Mouse (Mus musculus) large intestine, adult 2 months (tissue): ENCODE results near the gene Atp2a2. TPM values are rescaled to one million over a fixed set of nuclear protein-coding genes. Genes with fewer than 3 reads are reported as not detected.

ENCODE experiments used
- DNase-seq: peaks from one replicate; pipeline ENCODE4 v3.0.0-alpha.2; 2012; ENCODE audit warnings: low read depth, low spot score
- WGBS: fragments of 180-500 bp; shearing (Covaris S2); methylation state at CpG from one replicate; pipeline ENCODE4 v1.1.7; 2018; 5-methylcytosine and 5-hydroxymethylcytosine counted together
- polyA plus RNA-seq: library from polyadenylated mRNA; depleted of rRNA; stranded (reverse); fragments of >200 nt; gene quantifications from 2 replicates; pipeline ENCODE4 v1.2.3, GENCODE M21; 2012; rRNA removed

The Atp2a2 gene
- polyA plus RNA-seq, 1 experiment: 78.0 TPM

GRCm38 (mm10) chr5:122425550-122425949 lies 76.5 kb downstream of the Atp2a2 start:
- DNase-seq: no peak
- 44% methylated on average over 2 of the region's 2 CpGs for WGBS

GRCm38 (mm10) chr5:122423083-122423482 lies 78.9 kb downstream of the Atp2a2 start:
- WGBS: 11% methylated on average over 15 of the region's 15 CpGs
- no peak for DNase-seq

DNA sequence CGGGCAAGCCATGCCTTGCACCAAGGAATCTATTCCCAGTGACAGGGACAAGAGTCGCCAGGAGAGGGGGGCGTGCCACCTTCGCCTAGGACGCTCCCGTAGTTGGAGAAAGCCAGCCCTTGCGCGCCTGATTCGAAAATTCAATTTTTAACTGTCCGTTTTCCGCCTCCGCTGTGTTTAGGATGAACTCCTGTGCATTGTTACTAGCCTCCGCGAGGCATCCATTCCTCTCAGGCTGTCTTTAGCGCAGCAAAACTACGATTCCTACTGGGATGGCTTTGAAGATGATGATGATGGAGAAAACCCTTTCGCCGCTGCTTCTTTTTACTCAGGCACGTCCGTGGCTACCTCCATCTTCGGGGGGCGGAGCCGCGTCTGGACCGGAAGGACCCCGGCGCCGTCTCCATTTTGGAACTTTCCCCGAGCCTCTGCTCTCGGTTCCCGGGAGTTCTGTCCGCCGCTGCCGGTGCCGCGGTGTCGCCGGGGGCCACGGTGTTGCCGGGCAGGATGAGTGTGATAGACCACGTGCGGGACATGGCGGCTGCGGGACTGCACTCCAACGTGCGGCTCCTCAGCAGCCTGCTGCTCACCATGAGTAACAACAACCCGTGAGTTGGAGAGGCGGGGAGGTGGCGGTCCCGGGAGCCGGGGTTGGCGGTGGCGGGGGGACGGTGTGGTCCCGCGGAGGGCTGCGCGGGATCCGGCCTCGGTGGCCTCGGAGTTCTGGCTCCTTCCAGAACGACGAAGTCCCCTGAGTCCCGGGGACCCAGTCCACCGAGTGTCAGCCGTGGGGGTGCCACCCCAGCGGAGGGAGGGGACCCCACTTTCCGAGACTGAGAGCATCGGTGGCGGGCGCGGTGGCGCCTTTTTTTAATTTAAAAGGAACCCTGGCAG lies 79.7 kb downstream of the Atp2a2 start:
- DNase-seq: peak; percentile 70
- under 1% methylated on average over 73 of the region's 73 CpGs for WGBS

- WGBS: 8% methylated on average over 17 of the region's 17 CpGs
- no peak for DNase-seq
Measured at GRCm38 (mm10) chr5:122421271-122422068, 80.6 kb downstream of the Atp2a2 start, which contains the start of gene Anapc7. Gene Anapc7 (plus strand): TSS chr5:122421693.

- peak; percentile 54 for DNase-seq
- 30% methylated on average over 4 of the region's 4 CpGs for WGBS
Measured at GRCm38 (mm10) chr5:122420676-122421075, 81.3 kb downstream of the Atp2a2 start.

DNA sequence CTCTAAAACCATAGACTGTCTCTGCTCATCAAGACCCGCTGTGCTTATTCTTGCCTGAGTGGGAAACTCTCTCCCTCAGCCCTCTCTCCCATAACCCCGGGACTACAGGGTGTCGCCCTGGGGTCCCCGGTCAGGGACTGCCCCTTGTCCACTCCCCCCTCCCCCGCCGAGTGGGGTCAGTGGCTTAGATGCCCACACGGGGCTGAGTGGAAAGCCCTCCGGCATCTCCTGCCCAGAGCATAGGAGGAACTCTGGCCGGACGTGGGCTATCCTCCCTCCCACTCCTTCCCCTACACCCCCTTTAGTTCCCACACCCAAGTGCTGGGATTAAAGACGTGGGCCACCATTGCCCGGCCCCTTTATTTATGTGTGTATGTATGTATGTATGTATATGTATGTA lies 86.6 kb downstream of the Atp2a2 start:
- no peak for DNase-seq
- 85% methylated on average over 12 of the region's 12 CpGs for WGBS

DNA sequence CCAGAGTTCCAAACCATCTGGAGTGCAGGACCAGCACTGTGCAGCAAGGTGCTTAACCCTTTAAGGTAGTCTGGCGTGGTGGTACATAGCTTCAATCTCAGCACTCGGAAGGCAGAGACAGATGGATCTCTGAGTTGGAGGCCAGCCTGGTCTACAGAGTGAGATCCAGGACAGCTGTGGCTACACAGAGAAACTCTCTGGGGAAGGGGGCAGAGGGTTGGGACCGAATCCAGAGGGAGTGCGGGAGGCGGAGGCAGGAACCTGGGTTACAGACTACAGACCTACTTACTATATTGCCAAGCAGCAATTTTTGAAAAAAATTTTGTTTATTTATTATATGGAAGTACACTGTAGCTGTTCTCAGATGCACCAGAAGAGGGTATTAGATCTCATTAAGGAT lies 87.7 kb downstream of the Atp2a2 start:
- 89% methylated on average over 5 of the region's 5 CpGs for WGBS
- no peak for DNase-seq

GRCm38 (mm10) chr5:122412826-122413225 lies 89.2 kb downstream of the Atp2a2 start:
- 39% methylated on average over 6 of the region's 6 CpGs for WGBS
- DNase-seq: no peak

GRCm38 (mm10) chr5:122411892-122412291 lies 90.1 kb downstream of the Atp2a2 start:
- 74% methylated on average over 5 of the region's 5 CpGs for WGBS
- DNase-seq: no peak

DNA sequence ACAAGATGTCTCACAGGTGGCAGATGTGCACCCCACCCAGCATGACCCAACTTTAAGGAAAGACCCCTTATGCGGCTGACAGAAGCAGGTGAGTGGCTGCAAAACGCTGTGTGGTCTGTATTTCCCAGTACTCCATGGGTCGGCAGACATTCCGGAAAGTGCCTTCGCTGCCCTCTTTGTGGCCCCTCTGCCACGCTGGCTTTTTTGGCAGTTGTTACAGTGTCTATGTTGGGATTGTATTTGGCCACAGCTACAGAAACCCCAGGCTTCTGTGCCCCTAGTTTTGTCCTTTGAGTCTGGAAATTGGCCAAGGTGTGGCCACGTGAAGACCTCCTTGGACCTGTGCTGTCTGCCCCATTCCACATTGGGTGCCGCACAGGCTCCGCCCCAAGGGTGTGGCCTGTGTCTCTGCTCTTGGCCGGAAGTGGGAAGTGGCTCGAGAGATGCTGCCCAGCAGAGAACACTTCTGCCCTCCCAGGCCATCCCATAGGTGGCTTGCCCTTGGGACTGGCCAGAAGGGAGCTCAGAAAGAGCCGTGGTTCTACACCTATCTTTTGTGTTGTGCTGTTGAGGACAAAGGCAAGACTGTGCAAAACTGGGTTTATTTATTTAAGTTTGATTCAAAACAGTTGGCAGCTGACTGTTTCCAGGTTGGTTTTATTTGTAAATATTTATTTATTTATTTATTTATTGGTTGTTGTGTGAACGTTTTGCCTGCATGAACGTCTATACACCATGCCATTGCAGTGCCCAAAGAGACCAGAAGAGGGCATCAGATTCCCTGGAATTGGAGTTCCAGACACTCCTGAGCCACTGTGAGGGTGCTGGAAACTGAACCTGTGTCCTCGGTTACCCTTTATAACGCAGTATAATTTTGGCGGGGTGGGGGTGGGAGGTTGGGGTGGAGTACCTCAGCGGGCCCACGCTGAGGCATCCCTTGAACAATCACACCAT lies 92.1 kb downstream of the Atp2a2 start:
- DNase-seq: no peak
- 89% methylated on average over 19 of the region's 19 CpGs for WGBS

- WGBS: 94% methylated on average over 10 of the region's 10 CpGs
- DNase-seq: no peak
Measured at GRCm38 (mm10) chr5:122405537-122405936, 96.5 kb downstream of the Atp2a2 start.

Other genes starting within 250 kb of the Atp2a2 start
- 7.6 and 9.5 TPM in 2 replicates for gene Tctn1, start 237.8 kb downstream of the Atp2a2 start, polyA plus RNA-seq
- gene Pptc7, start 217.9 kb downstream of the Atp2a2 start, polyA plus RNA-seq: 21.8 and 31.7 TPM in 2 replicates
- 0.95 and 1.7 TPM in 2 replicates for gene Rad9b, start 148.0 kb downstream of the Atp2a2 start, polyA plus RNA-seq
- gene Vps29, start 147.9 kb downstream of the Atp2a2 start, polyA plus RNA-seq: 69.2 and 79.4 TPM in 2 replicates
- 17.8 and 28.1 TPM in 2 replicates for gene Gpn3, start 130.3 kb downstream of the Atp2a2 start, polyA plus RNA-seq
- 5.7 and 6.5 TPM in 2 replicates for gene Fam216a, start 129.9 kb downstream of the Atp2a2 start, polyA plus RNA-seq
- 289 and 295 TPM in 2 replicates for gene Arpc3, start 110.3 kb downstream of the Atp2a2 start, polyA plus RNA-seq
- gene Anapc7, start 80.5 kb downstream of the Atp2a2 start, polyA plus RNA-seq: 20.6 and 21.6 TPM in 2 replicates
- 0.72 and 0.89 TPM in 2 replicates for gene Ift81, start 112.3 kb upstream of the Atp2a2 start, polyA plus RNA-seq
- 18.6 and 21.4 TPM in 2 replicates for gene P2rx7, start 141.7 kb upstream of the Atp2a2 start, polyA plus RNA-seq
- gene P2rx4, start 205.3 kb upstream of the Atp2a2 start, polyA plus RNA-seq: 62.4 and 84.2 TPM in 2 replicates